Mouse (Mus musculus) R1 (cell line): ENCODE results near the gene Rps16.
"Not testable (repeated sequence)": the region's sequence is repeated elsewhere in the genome, so short reads cannot be mapped to it uniquely, and the experiment has no call there.

Experiments used
- DNase-seq: peaks from one replicate; pipeline ENCODE4 v3.0.0-alpha.2; 2018; ENCODE audit warnings: low read depth, low spot score

Gene Rps16

GRCm38 (mm10) chr7:28387384-28387783 lies 36.9 kb downstream of the Rps16 start:
- not testable (repeated sequence) for DNase-seq

GRCm38 (mm10) chr7:28390331-28390730 lies 39.9 kb downstream of the Rps16 start:
- no peak for DNase-seq

DNA sequence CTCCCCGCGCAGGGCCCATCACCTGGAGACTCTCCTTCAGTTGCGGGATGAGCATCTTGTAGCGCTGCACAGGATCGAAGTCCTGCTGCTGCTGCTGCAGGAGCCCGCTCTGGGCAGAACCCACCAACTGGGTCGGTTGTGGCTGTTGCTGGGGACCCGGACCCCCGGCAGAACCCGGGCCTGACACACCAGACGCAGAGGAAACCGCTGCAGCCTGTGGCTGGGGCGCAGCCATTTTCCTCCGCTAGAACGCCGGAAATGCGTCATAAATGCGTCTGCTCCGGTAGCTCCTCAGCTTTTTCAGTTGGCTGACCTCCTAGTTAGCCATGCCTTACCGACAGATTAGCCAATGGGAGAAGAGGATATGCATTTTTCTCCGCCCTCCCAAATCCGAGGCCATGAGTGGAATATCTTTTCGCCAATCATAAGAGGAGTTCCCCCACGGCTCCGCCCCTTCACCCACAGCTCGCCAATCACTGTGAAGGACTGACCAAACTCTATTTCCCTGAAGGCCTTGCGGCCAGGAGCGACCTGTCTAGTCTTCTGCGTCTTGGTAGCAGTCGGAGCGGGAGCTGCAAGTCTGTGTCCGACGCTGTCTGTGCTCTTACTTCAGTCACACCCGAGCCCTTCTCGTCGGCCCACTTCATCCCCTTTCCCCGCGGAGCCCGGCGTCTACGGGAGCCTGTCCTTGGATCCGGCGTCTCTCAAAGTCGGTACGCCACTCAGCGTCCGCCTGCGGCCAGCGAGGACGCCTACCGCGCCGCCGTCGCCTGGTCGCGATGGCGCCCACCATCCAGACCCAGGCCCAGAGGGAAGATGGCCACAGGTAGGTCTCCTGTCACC lies 42.2 kb downstream of the Rps16 start, which contains the start of the genes Med29 and Paf1:
TSS of gene Med29 (minus strand) at position 280 of the 843 bp plus-strand sequence.
TSS of gene Paf1 (plus strand) at position 523 of the 843 bp plus-strand sequence.
- peak; percentile 100 for DNase-seq

DNA sequence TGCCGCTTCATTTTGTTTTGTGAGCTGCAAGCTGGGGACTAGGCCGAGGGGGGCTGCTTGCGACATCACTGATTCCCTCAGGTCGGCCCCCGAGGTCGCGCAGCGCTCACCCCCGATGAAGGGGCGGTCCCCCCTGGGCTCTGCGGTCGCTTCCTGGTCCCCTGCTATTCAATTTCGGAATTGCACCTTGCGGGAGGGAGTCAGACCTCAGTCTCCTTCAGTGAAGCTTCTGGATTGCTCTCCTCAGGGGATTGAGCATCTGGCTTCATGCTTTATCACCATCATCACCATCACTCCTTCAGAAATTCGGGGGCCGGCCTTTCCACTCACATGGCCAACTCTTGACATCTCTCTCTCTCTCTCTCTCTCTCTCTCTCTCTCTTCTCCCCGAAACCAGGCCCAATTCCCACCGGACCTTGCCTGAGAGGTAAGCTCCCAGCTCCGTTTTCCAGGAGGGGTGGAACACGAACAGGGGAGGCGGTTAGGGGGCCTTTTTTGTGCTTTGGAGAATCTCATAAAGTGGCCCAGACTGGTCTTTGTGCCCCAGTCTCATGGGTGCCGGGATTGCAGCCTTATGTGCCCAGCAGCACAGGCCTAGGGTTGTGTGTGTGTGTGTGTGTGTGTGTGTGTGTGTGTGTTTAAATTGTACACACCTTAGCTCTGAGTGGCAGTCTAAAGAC lies 43.0 kb downstream of the Rps16 start:
- no peak for DNase-seq

DNA sequence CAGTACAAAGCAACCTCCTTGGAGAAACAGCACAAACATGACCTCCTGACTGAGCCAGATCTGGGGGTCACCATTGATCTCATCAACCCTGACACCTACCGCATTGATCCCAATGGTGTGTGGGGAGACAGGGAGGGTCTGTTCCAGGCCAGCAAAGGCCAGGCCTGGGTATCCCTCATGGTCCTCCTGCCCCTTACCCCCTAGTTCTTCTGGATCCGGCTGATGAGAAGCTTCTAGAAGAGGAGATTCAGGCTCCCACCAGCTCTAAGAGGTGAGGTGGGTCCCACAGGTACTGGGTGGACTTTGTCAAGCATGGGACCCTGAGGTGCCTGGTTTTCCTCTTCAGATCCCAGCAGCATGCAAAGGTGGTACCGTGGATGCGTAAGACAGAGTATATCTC lies 45.0 kb downstream of the Rps16 start:
- no peak for DNase-seq

GRCm38 (mm10) chr7:28398000-28398399 lies 47.5 kb downstream of the Rps16 start:
- peak; percentile 69 for DNase-seq

DNA sequence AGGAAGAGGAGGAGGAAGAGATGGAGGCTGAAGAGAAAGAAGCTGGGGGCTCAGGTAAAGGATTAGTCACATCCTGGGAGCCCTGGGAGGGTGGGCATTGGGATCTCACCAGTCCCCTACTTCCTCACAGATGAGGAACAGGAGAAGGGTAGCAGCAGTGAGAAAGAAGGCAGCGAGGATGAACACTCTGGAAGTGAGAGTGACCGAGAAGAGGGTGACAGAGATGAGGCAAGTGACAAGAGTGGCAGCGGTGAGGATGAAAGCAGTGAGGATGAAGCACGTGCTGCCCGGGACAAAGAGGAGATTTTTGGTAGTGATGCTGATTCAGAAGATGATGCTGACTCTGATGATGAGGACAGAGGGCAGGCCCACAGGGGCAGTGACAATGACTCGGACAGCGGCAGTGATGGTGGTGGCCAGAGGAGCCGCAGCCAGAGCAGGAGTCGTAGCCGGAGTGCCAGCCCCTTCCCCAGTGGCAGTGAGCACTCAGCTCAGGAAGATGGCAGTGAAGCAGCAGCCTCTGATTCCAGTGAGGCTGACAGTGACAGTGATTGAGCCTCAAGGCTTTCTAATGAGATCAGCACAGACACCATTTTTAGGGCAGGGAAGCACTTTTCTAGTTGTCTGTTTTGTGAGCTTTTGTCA lies 48.4 kb downstream of the Rps16 start:
- DNase-seq = no peak

- no peak for DNase-seq
These were observed 50.6 kb downstream of the Rps16 start for GRCm38 (mm10) chr7:28401030-28401429.

- no peak for DNase-seq
These were observed 51.5 kb downstream of the Rps16 start for GRCm38 (mm10) chr7:28401942-28402341.
